Mouse (Mus musculus): ENCODE data around the gene Tspan9. TPM values are rescaled to one million over a fixed set of nuclear protein-coding genes. Genes with fewer than 3 reads are reported as not detected.

The Tspan9 gene
- polyA plus RNA-seq, 1 experiment from 2014 or later = 127 TPM

DNA sequence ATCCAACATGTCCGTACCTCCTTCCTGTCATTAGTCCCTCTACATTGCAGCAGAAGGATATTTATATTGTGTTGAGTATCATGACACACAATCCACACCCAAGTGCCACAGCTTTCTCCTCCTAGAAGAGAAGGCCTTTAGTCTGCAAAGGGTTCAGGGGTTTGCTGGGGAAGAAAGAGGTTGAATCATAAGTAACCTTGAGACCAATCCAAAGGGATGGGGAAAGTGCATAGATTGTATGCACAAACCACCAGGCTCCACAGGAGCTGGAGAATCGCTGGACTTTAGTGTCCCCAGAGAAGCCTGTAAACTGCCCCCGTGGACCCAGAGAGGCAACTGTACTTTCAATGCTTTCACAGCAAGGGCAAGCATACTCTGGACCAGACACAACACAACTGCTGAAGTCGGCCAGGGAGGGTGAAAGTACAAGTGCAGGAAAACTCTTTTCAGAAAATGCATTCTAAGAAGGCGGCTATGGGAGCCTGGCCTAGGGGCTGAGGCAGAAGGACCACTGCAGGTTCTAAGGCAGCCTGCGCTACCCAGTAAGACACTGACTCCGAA lies 24.6 kb downstream of the Tspan9 start:
- no peak overlapping the region for H3K4me3 ChIP-seq
- WGBS = 81% methylated on average over 7 of the region's 7 CpGs
- no peak overlapping the region for H3K4me2 ChIP-seq
- H3K27ac ChIP-seq (replicated peaks) = no peak overlapping the region
- no peak for ATAC-seq (ENCODE audit: extremely low read depth, insufficient number of reproducible peaks, low FRiP score, low TSS enrichment)
- no peaks in the 10 kb centered on the region for H3K27me3 ChIP-seq (replicated peaks)
- no peaks in the 10 kb centered on the region for H3K9me3 ChIP-seq
- peaks cover 32% of the 10 kb centered on the region for H3K36me3 ChIP-seq
- H3K9ac ChIP-seq = no peak overlapping the region
- H3K4me1 ChIP-seq = peaks cover 84% of the 10 kb centered on the region

DNA sequence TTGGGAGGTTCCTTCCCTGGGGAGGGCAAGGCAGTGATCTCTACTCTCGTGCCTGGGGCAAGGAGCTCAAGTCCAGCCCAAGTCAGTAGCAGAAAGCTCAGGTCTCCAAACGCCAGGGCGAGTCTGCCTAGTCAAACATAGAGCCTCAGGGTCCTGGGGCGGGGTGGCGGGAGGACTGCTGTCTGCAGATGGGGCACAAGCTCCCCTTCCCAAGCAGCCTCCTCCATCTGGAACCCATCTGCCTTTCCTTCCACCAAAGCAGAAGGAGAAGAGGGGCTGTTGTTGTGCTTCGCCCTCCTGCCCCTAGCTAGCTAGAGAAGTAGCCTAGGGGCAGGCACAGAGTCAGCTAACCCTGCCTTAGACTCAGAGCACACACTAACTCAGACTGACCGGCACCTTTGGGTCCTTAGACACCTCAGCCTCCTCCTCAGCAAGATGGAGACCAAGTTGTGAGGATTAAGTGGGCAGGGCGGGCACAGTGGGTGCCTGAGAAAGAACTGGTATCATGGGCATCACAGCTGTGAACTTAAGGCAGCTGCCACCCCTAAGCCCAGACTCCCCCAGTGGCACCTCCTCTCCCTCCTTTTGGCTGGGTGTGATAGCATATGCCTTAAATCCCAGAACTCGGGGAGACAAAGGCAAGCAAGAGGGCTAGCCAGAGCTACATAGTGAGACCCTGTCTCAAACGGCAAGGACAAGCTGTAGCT lies 26.4 kb downstream of the Tspan9 start:
- Histone ChIP-seq H3K27ac (replicated peaks) (peak overlapping the region; percentile 43; the same call in 1 of the 2 replicates), H3K9ac (no peak overlapping the region; the same call in 1 of the 2 replicates), H3K27me3 (replicated peaks) (no peaks in the 10 kb centered on the region), H3K36me3 (peaks cover 32% of the 10 kb centered on the region), H3K4me2 (no peak overlapping the region), H3K9me3 (no peaks in the 10 kb centered on the region), H3K4me1 (peaks cover 82% of the 10 kb centered on the region), H3K4me3 (no peak overlapping the region)
- ATAC-seq (ENCODE audit: extremely low read depth, insufficient number of reproducible peaks, low FRiP score, low TSS enrichment) = no peak
- 67% methylated on average over 10 of the region's 10 CpGs for WGBS

DNA sequence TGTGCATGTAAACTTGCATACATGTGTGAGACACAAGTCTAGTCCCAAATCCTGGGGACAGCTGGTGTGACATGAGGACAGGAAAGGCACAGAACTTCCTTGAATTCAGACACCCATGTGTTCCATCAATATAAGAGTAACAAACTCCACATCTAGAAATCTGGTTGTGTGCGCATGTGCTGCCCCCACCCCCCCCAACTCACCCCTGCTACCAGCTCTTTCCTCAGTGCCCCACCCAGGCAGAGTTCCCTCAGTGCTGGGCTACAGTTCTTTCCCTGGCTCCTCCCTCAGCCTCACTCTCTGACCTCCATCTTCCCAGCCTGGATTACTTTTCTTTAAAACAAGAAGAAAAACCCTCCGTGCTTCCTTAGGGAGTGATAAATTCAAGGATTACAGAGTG lies 27.1 kb downstream of the Tspan9 start:
- H3K27me3 ChIP-seq (replicated peaks) = no peaks in the 10 kb centered on the region
- ATAC-seq (ENCODE audit: extremely low read depth, insufficient number of reproducible peaks, low FRiP score, low TSS enrichment) = no peak
- H3K4me3 ChIP-seq = no peak overlapping the region
- H3K4me2 ChIP-seq = no peak overlapping the region
- H3K4me1 ChIP-seq = peaks cover 82% of the 10 kb centered on the region
- H3K27ac ChIP-seq (replicated peaks) = 0 out of 2 replicates have a peak overlapping the region, but pooled peaks have one; percentile 20
- 66% methylated on average over 2 of the region's 2 CpGs for WGBS
- no peaks in the 10 kb centered on the region for H3K9me3 ChIP-seq
- peaks cover 32% of the 10 kb centered on the region for H3K36me3 ChIP-seq
- H3K9ac ChIP-seq = no peak overlapping the region

DNA sequence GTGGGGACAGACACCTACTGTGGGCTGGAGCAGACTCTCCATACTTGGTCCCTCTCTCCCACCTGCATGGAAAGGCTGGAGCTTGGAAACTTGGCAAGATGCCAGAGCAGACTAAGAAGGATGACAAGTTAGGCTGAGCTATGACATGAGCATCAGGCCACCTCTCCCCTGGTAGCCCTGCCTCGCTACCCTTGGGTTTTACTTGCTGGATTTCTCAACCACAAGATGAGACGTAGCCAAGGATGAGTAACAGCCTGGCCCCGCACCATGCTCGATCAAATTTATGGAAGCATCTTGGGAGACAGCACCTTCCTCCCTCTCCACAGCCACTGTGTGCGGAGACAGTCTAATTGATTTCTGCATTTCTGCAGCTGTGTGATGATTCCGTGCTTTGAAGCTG lies 28.3 kb downstream of the Tspan9 start:
- Histone ChIP-seq H3K9me3 (no peaks in the 10 kb centered on the region), H3K27me3 (replicated peaks) (no peaks in the 10 kb centered on the region), H3K4me1 (peaks cover 74% of the 10 kb centered on the region), H3K27ac (replicated peaks) (no peak overlapping the region), H3K4me2 (no peak overlapping the region), H3K9ac (no peak overlapping the region), H3K4me3 (no peak overlapping the region), H3K36me3 (peaks cover 27% of the 10 kb centered on the region)
- no peak for ATAC-seq (ENCODE audit: extremely low read depth, insufficient number of reproducible peaks, low FRiP score, low TSS enrichment)
- WGBS = 76% methylated on average over 6 of the region's 6 CpGs

DNA sequence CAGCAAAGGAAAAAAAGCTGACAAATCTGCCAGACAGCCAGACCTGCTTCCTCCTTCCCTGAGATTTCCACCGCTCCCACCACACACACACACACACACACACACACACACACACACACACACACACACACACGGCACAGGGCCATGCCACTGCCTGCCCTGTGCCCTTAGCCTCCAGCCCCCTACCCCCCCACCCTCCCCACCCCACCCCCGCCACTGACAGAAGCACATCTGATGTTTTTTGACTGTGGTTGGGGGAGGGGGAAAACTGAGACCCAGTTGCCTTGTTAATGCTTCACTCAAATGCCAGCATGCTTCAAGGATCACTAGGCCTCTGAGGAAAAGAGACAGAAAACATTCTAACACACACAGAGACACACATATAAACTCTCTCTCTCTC lies 30.8 kb downstream of the Tspan9 start:
- Histone ChIP-seq H3K36me3 (peaks cover 13% of the 10 kb centered on the region), H3K4me2 (no peak overlapping the region), H3K9ac (peak overlapping the region; percentile 50; the same call in 1 of the 2 replicates), H3K27me3 (replicated peaks) (no peaks in the 10 kb centered on the region), H3K27ac (replicated peaks) (peak overlapping the region; percentile 54), H3K9me3 (no peaks in the 10 kb centered on the region), H3K4me1 (peaks cover 80% of the 10 kb centered on the region), H3K4me3 (no peak overlapping the region)
- WGBS = 44% methylated on average over 3 of the region's 3 CpGs
- ATAC-seq (ENCODE audit: extremely low read depth, insufficient number of reproducible peaks, low FRiP score, low TSS enrichment) = no peak

DNA sequence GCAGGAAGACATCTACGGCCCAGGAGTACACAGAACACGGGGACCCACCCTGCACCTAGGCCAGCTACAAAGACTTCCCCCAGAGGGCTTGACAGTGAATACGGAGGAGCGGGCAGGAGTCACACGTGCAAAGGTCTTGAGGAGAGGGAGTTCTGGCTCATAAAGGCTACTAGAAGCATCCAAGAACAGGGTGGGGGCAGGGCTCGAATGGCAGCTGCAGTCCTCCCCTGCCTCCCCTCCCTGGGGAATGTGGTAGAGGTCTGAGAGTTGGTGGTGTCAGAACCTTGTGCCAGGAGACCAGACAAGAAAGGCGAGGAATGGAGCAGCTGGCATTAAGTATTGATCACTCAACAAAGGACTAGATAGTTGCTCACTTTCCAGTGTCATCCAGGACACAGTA lies 31.6 kb downstream of the Tspan9 start:
- Histone ChIP-seq H3K9me3 (no peaks in the 10 kb centered on the region), H3K36me3 (peaks cover 10% of the 10 kb centered on the region), H3K4me2 (no peak overlapping the region), H3K9ac (peak overlapping the region; percentile 42; the same call in 1 of the 2 replicates), H3K27ac (replicated peaks) (peak overlapping the region; percentile 54), H3K4me3 (no peak overlapping the region), H3K27me3 (replicated peaks) (no peaks in the 10 kb centered on the region), H3K4me1 (peaks cover 80% of the 10 kb centered on the region)
- no peak for ATAC-seq (ENCODE audit: extremely low read depth, insufficient number of reproducible peaks, low FRiP score, low TSS enrichment)
- WGBS = 57% methylated on average over 7 of the region's 7 CpGs

DNA sequence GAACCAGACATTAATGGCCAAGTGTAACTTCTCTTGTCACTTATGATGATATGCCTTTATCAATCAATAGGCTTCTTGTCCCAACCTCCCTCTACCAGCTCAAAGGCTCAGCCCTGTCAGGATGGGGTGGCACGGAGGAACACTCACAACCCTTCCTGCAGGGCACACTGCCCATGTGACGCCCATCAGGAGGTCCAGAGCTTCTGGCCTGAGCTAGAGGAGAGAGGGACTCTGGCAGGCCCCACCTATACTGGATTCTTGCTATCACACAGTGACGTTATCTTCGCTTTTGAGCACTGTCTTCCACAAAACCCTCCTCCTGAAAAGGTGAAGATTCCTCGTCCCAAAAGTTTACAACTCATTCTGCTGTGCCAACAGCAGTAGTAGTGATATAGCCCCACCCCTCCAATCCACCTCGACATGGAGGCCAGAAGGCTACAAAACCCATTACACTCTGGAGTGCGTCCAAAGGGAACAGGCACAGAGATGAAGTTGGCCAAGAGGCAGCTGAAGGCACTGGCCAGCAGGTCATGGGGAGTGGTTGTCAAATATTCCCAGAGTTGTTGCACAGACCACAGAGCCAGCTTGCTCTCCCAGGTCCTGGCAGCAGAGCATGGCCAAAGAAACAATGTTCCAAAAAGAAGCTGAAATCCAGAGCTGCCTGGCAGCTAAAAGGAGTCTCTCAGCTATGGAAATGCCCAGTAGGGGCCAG lies 34.9 kb downstream of the Tspan9 start:
- Histone ChIP-seq H3K4me1 (peaks cover 83% of the 10 kb centered on the region), H3K9me3 (no peaks in the 10 kb centered on the region), H3K27ac (replicated peaks) (no peak overlapping the region; the same call in 1 of the 2 replicates), H3K4me3 (no peak overlapping the region), H3K4me2 (no peak overlapping the region), H3K27me3 (replicated peaks) (no peaks in the 10 kb centered on the region), H3K36me3 (no peaks in the 10 kb centered on the region), H3K9ac (no peak overlapping the region)
- ATAC-seq (ENCODE audit: extremely low read depth, insufficient number of reproducible peaks, low FRiP score, low TSS enrichment) = no peak
- WGBS = 67% methylated on average over 7 of the region's 7 CpGs

DNA sequence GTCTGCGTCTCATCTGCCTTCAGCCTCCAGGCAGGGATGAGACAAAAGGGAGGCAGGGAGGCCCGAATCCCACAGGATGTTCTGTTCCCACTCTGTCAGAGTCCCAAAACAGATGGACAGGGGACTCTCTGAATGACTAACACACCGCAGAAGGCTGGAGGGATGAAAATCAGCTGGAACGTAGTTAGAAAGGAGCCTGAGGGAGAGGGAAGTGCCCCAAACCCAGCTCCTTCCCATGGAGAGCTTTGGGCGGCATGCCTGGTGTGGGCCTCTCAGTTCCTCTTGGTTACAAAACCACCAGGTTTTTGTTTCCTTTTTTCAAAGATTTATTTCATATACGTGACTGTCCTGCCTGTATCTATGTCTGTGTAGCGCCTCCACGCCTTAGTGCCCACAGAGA lies 35.7 kb downstream of the Tspan9 start:
- H3K27ac ChIP-seq (replicated peaks) = peak overlapping the region; percentile 39; the same call in 1 of the 2 replicates
- H3K9me3 ChIP-seq = no peaks in the 10 kb centered on the region
- H3K4me2 ChIP-seq = no peak overlapping the region
- H3K36me3 ChIP-seq = no peaks in the 10 kb centered on the region
- H3K4me3 ChIP-seq = no peak overlapping the region
- no peak for ATAC-seq (ENCODE audit: extremely low read depth, insufficient number of reproducible peaks, low FRiP score, low TSS enrichment)
- 69% methylated on average over 8 of the region's 8 CpGs for WGBS
- peaks cover 83% of the 10 kb centered on the region for H3K4me1 ChIP-seq
- H3K9ac ChIP-seq = no peak overlapping the region
- H3K27me3 ChIP-seq (replicated peaks) = no peaks in the 10 kb centered on the region

DNA sequence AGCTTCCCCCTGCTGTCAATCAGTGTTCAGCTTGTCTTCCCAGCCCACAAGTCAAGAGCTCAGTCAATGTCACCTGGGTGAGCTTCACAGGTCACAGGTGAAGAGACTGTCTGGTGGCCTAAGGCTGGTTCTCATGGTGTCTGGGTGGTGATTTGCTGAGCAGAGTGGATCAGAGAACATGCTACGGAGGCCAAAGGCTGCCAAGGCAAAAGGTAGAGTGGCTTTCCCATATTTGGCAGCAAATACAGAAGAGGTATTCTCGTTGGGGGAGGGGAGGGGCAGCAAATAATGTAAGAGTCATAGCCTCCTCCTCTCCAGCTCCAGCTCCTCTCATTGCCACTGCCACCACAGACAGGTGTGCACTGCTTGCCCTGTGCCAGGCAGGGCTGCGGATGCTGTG lies 37.2 kb downstream of the Tspan9 start:
- no peak overlapping the region for H3K4me3 ChIP-seq
- H3K36me3 ChIP-seq = no peaks in the 10 kb centered on the region
- H3K9ac ChIP-seq = peak overlapping the region; percentile 50

DNA sequence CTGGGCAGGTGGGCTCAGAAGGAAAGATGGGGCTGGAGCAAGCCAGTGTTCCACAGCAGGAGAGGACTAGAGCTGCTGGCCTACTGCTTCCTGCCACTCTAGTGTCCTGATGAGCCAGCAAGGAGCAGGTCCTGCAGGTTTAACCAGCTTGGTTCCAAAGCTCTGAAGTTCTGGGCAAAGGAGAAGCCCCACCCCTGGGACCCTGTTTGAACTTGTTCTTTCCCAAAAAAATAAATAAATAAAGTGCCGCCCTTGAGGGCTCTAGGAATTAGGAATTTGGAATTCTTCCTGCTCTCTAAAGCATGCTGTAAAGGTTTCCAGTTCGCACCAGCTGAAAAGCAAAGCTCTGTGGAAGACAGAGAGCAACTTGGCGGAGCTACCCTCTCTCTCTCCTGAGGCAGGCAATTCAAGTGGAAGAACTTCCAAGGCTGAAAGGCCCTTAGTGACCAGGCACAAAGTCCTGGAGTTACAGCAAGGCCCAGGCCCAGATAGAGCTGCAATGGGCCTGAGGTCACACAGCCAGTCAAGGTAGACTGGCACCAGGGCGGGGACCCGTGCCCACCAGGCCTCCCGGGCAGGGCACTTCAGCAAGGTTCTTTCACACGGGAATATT lies 38.6 kb downstream of the Tspan9 start:
- no peak for ATAC-seq (ENCODE audit: extremely low read depth, insufficient number of reproducible peaks, low FRiP score, low TSS enrichment)
- no peaks in the 10 kb centered on the region for H3K27me3 ChIP-seq (replicated peaks)
- no peak overlapping the region for H3K4me3 ChIP-seq
- H3K4me1 ChIP-seq = peaks cover 78% of the 10 kb centered on the region
- H3K36me3 ChIP-seq = 0 out of 2 replicates have a peak, but pooled peaks cover 4% of the 10 kb centered on the region
- 0 out of 2 replicates have a peak, but pooled peaks cover 3% of the 10 kb centered on the region for H3K9me3 ChIP-seq
- no peak overlapping the region for H3K4me2 ChIP-seq
- peak overlapping the region; percentile 41 for H3K9ac ChIP-seq
- peak overlapping the region; percentile 91 for H3K27ac ChIP-seq (replicated peaks)
- 68% methylated on average over 7 of the region's 7 CpGs for WGBS

More for the DNA sequence above, 37.2 kb downstream of the Tspan9 start:
- no peaks in the 10 kb centered on the region for H3K9me3 ChIP-seq
- H3K4me1 ChIP-seq = peaks cover 78% of the 10 kb centered on the region
- no peak; the same call in 1 of the 2 replicates for ATAC-seq (ENCODE audit: extremely low read depth, insufficient number of reproducible peaks, low FRiP score, low TSS enrichment)
- H3K27me3 ChIP-seq (replicated peaks) = no peaks in the 10 kb centered on the region
- H3K27ac ChIP-seq (replicated peaks) = peak overlapping the region; percentile 91
- no peak overlapping the region for H3K4me2 ChIP-seq
- 48% methylated on average over 3 of the region's 3 CpGs for WGBS

DNA sequence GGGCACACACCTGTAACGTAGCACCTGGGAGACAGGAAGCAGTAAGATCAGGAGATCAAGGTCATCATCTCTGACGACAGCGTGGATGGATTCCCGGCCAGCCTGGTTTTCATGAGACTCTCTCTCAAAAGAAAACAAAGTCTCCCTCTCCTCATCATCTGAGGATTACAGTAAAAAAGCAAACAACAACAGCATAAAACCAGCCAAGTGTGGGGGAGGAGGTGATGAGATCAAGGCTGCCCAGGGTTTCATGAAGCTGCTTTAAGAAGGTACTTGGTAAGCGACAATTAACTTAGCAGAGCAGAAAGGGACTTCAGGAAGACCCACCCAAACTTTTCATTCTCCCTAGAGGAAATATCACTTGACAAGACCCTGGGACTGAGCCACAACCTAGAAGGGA lies 39.5 kb downstream of the Tspan9 start:
- Histone ChIP-seq H3K36me3 (0 out of 2 replicates have a peak, but pooled peaks cover 5% of the 10 kb centered on the region), H3K27ac (replicated peaks) (peak overlapping the region; percentile 91), H3K9me3 (0 out of 2 replicates have a peak, but pooled peaks cover 3% of the 10 kb centered on the region), H3K27me3 (replicated peaks) (no peaks in the 10 kb centered on the region), H3K9ac (0 out of 2 replicates have a peak overlapping the region, but pooled peaks have one; percentile 29), H3K4me1 (peaks cover 84% of the 10 kb centered on the region), H3K4me2 (no peak overlapping the region), H3K4me3 (no peak overlapping the region)
- no peak for ATAC-seq (ENCODE audit: extremely low read depth, insufficient number of reproducible peaks, low FRiP score, low TSS enrichment)
- 65% methylated on average over 5 of the region's 5 CpGs for WGBS

Measured in heart, embryonic 13.5 days (tissue).